ENCODE assay signal across 26 mouse cellular contexts in genomic region chr13:103270856-103271391, GRCm38 (mm10).
DNase-seq lines count a peak whose midpoint lies in the region; ATAC-seq and TF ChIP-seq lines count a peak whose summit lies in the region.
"Had no signal": no experiment of that assay in that cellular context is flagged by ENCODE, and none has a peak within 500 bp of the region (broad histone marks: within the 10 kb centered on the region; RNA-seq: fewer than 3 reads in every experiment).

No protein-coding gene starts in this region.

- H3K4me3 ChIP-seq in testis, adult 2 months (ENCODE audit: control insufficient read depth, low read depth, low read length): no peak overlapping the region
- H3K4me3 ChIP-seq in heart, embryonic 15.5 days: no peak overlapping the region
- H3K4me3 ChIP-seq: embryonic facial prominence, embryonic 15.5 days; left cerebral cortex, adult 2 months; limb, embryonic 15.5 days; liver, embryonic 15.5 days; lung, embryonic 15.5 days; midbrain, embryonic 10.5 days; stomach, embryonic 15.5 days had no signal

- H3K36me3 ChIP-seq in testis, adult 2 months (ENCODE audit: control insufficient read depth, insufficient read depth, low read length): no peaks in the 10 kb centered on the region
- no peaks in the 10 kb centered on the region for H3K36me3 ChIP-seq in heart, embryonic 15.5 days
- H3K36me3 ChIP-seq: embryonic facial prominence, embryonic 15.5 days; G1E; limb, embryonic 15.5 days; liver, embryonic 15.5 days; lung, embryonic 15.5 days; midbrain, embryonic 10.5 days; stomach, embryonic 15.5 days had no signal

- no peaks in the 10 kb centered on the region for H3K27me3 ChIP-seq in testis, adult 2 months (ENCODE audit: control insufficient read depth, insufficient read depth, low read length)
- no peaks in the 10 kb centered on the region for H3K27me3 ChIP-seq in heart, embryonic 15.5 days
- H3K27me3 ChIP-seq: CH12.LX; embryonic facial prominence, embryonic 15.5 days; limb, embryonic 15.5 days; liver, embryonic 15.5 days; lung, embryonic 15.5 days; Patski; stomach, embryonic 15.5 days had no signal

- TF ChIP-seq CTCF in testis, adult 2 months (IDR thresholded peaks at IDR 0.05; ENCODE audit: control insufficient read depth, insufficient read depth, insufficient replicate concordance, low read depth, low read length): no peak

- WGBS in heart, embryonic 15.5 days: 34% methylated on average over 9 of the region's 9 CpGs

- H3K4me2 ChIP-seq in heart, embryonic 15.5 days: no peak overlapping the region
- H3K4me2 ChIP-seq: embryonic facial prominence, embryonic 15.5 days; hindbrain, embryonic 14.5 days; limb, embryonic 15.5 days; liver, embryonic 15.5 days; lung, embryonic 15.5 days; stomach, embryonic 15.5 days had no signal

- no peak overlapping the region for H3K9ac ChIP-seq in heart, embryonic 15.5 days
- H3K9ac ChIP-seq: embryonic facial prominence, embryonic 15.5 days; hindbrain, embryonic 14.5 days; limb, embryonic 15.5 days; liver, embryonic 15.5 days; lung, embryonic 15.5 days; stomach, embryonic 15.5 days had no signal

- no peak for TF ChIP-seq POLR2A in testis, adult 2 months (IDR thresholded peaks at IDR 0.05; ENCODE audit: control insufficient read depth, low read depth, low read length)

- H3K9me3 ChIP-seq in heart, embryonic 15.5 days (replicated peaks): no peaks in the 10 kb centered on the region
- H3K9me3 ChIP-seq: embryonic facial prominence, embryonic 15.5 days; G1E; limb, embryonic 15.5 days; liver, embryonic 15.5 days; lung, embryonic 15.5 days; midbrain, embryonic 10.5 days; stomach, embryonic 15.5 days had no signal

- peak overlapping the region; percentile 69 for H3K27ac ChIP-seq in testis, adult 2 months (ENCODE audit: control insufficient read depth, insufficient read depth, low read depth, low read length)
- 0 out of 2 replicates have a peak overlapping the region, but pooled peaks have one; percentile 52 for H3K27ac ChIP-seq in heart, embryonic 15.5 days
- H3K27ac ChIP-seq: embryonic facial prominence, embryonic 15.5 days; hindbrain, embryonic 14.5 days; left cerebral cortex, adult 2 months; limb, embryonic 15.5 days; liver, embryonic 15.5 days; lung, embryonic 15.5 days; midbrain, embryonic 10.5 days; stomach, embryonic 15.5 days had no signal

- DNase-seq in adrenal gland, adult 2 months: peak; percentile 36
- no peak for DNase-seq in adrenal gland, adult 18-20 months (ENCODE audit: low spot score in 2 of 2)
- no peak for DNase-seq in testis, postnatal 10 days (ENCODE audit: low spot score)
- no peak for DNase-seq in lung, postnatal 14 days
- no peak for DNase-seq in lung, postnatal 36 days
- DNase-seq: adrenal gland, postnatal 14 days; cerebellum, adult 9-11 months; kidney, adult 18-20 months; layer of hippocampus, adult 9-11 months had no signal

- no peak for ATAC-seq in heart, embryonic 15.5 days (replicated peaks; ENCODE audit: insufficient number of reproducible peaks, insufficient read depth, low FRiP score, low read depth)
- no peak for ATAC-seq in CD4-positive, CD25-positive, alpha-beta regulatory T cell, adult 4 months
- ATAC-seq: forebrain, embryonic 14.5 days; inflammation-experienced regulatory T-cells, adult 6 months; midbrain, embryonic 16.5 days; Patski had no signal

- H3K4me1 ChIP-seq in testis, adult 2 months (ENCODE audit: control insufficient read depth, insufficient read depth, low read length): no peaks in the 10 kb centered on the region; the same call in 1 of the 2 replicates
- H3K4me1 ChIP-seq in heart, embryonic 15.5 days (replicated peaks): peaks cover 9% of the 10 kb centered on the region
- H3K4me1 ChIP-seq: embryonic facial prominence, embryonic 15.5 days; limb, embryonic 15.5 days; liver, embryonic 15.5 days; lung, embryonic 15.5 days; midbrain, embryonic 10.5 days; stomach, embryonic 15.5 days had no signal
